Mouse (Mus musculus) heart, adult 2 months (tissue): ENCODE data around the gene Gpd2. TPM values are rescaled to one million over a fixed set of nuclear protein-coding genes. Genes with fewer than 3 reads are reported as not detected.

Experiments used
- DNase-seq, 2 experiments: peaks; one replicate each; pipeline ENCODE4 v3.0.0; 2021
- H3K27ac ChIP-seq: fragments of 200-600 bp; 2 replicates; pipeline ENCODE4 v1.8.1; 2022
- H3K27me3 ChIP-seq: fragments of 200-500 bp; 2 replicates; pipeline ENCODE4 v1.6.1; 2012; ENCODE audit warnings: mild to moderate bottlenecking, low read length, inconsistent platforms, mixed read lengths; ENCODE audit not compliant: control insufficient read depth, insufficient read depth
- H3K36me3 ChIP-seq: fragments of 200-500 bp; 2 replicates; pipeline ENCODE4 v1.6.1; 2012; ENCODE audit warnings: low read length, inconsistent platforms; ENCODE audit not compliant: control insufficient read depth, insufficient read depth
- H3K4me1 ChIP-seq: fragments of 200-500 bp; 2 replicates; pipeline ENCODE4 v1.6.1; 2011; ENCODE audit warnings: low read length; ENCODE audit not compliant: control insufficient read depth, insufficient read depth
- H3K4me3 ChIP-seq: fragments of 200-600 bp; 2 replicates; pipeline ENCODE4 v1.8.1; 2022
- H3K79me2 ChIP-seq: fragments of 200-500 bp; replicated peaks from 2 replicates; pipeline ENCODE4 v1.6.1; 2012; ENCODE audit warnings: mild to moderate bottlenecking, inconsistent platforms, low read length, moderate library complexity, mixed read lengths; ENCODE audit not compliant: control insufficient read depth, insufficient read depth
- H3K9ac ChIP-seq: fragments of 200-500 bp; 2 replicates; pipeline ENCODE4 v1.6.1; 2012; ENCODE audit warnings: low read depth, mild to moderate bottlenecking, control low read depth, inconsistent platforms, low read length, mixed read lengths
- CTCF ChIP-seq: fragments of 200-600 bp; IDR thresholded peaks from 2 replicates; pipeline ENCODE4 v1.8.1; 2022; ENCODE audit warnings: antibody characterized with exemption, mild to moderate bottlenecking, moderate library complexity
- EP300 ChIP-seq: fragments of 200-500 bp; IDR thresholded peaks from 2 replicates; pipeline ENCODE4 v1.6.1; 2011; ENCODE audit warnings: low read depth, low read length, control low read depth; ENCODE audit not compliant: insufficient read depth
- POLR2A ChIP-seq: fragments of 200-500 bp; IDR thresholded peaks from 2 replicates; pipeline ENCODE4 v1.6.1; 2011; ENCODE audit warnings: mild to moderate bottlenecking, low read depth, low read length, control low read depth; ENCODE audit not compliant: insufficient read depth
- WGBS: fragments of 180-500 bp; shearing (Covaris S2); methylation state at CpG from one replicate; pipeline ENCODE4 v1.1.7; 2018; 5-methylcytosine and 5-hydroxymethylcytosine counted together
- intact Hi-C: fragments of 180-260 bp; cut with DNase I; formaldehyde crosslinking; loops from one replicate; pipeline ENCODE4 v1.15.1; 2025
- polyA plus RNA-seq: library from polyadenylated mRNA; depleted of rRNA; stranded (reverse); fragments of >200 nt; gene quantifications from 2 replicates; pipeline ENCODE4 v1.2.3, GENCODE M21; 2012
- total RNA-seq, 2 experiments: library from RNA; stranded (reverse); gene quantifications; 2 replicates each; pipeline ENCODE4 v1.2.3; 2021

The Gpd2 gene
- total and polyA plus RNA-seq, 3 experiments: 8.7 to 16.0 (median 13.1) TPM

DNA sequence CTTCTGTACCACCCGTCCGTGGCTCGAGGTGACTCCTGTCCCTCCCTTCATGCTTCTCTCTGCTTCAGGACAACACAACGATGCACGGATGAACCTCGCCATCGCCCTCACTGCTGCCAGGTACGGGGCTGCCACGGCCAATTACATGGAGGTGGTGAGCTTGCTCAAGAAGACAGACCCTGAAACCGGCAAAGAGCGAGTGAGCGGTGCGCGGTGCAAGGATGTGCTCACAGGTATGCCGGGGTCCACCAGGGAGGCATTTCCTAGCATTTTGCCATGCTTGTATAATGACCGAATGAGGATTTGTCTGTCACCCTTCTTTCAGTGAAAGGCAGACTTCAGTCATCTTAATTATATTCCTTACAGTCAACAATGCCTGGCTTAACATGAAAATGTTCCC lies 101.3 kb downstream of the Gpd2 start:
- 95% methylated on average over 16 of the region's 16 CpGs for WGBS
- Histone ChIP-seq H3K4me1 (no peaks in the 10 kb centered on the region), H3K27ac (no peak overlapping the region), H3K4me3 (no peak overlapping the region), H3K79me2 (no peaks in the 10 kb centered on the region), H3K36me3 (no peaks in the 10 kb centered on the region), H3K9ac (no peak overlapping the region), H3K27me3 (no peaks in the 10 kb centered on the region)
- TF ChIP-seq CTCF (no peak), EP300 (no peak), POLR2A (no peak)
- DNase-seq: no peak
- intact Hi-C loops: no loop called here

DNA sequence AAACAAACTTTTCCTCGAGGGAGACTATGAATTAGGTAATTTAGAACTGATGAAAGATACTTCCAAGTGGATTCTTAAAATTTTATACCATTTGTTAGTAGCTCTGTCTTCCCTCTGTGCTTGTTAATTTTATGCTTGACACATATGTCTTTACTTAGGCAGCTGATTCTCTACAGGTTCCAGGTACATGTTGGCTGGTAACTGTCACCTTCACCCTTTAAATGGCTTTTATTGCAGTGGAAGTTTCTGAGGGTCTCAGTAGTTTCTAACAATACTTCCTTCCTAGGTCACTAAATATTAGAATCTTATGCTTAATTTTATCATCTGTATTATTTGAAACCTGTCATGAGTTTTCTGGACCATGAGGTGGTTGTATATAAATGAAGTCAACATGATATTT lies 105.5 kb downstream of the Gpd2 start:
- Histone ChIP-seq H3K36me3 (no peaks in the 10 kb centered on the region), H3K4me1 (no peaks in the 10 kb centered on the region), H3K27me3 (no peaks in the 10 kb centered on the region), H3K27ac (no peak overlapping the region), H3K4me3 (no peak overlapping the region), H3K9ac (no peak overlapping the region), H3K79me2 (no peaks in the 10 kb centered on the region)
- 61% methylated on average over 1 of the region's 1 CpGs for WGBS
- intact Hi-C loops: no loop called here
- no peak for DNase-seq
- no peak for TF ChIP-seq EP300
- no peak for TF ChIP-seq CTCF
- no peak for TF ChIP-seq POLR2A

DNA sequence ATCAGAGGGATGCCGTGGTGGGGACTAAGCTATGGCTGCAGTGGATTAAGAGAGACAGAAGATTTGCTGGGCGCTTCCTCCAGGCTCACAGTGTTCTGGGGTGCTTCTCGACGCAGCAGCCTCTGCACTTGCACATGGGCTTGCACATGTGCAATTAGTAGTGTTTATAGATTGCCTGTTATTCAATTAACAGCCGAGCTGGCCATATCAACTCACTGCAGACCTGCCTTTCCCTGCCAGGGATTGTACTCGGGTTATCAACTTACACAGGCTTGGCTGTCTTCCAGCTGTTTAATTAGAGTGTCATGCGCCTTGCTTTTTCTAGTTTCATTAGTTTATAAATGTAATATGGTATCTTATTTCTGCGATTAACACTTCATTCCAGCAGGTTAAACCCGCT lies 113.2 kb downstream of the Gpd2 start:
- H3K36me3 ChIP-seq: no peaks in the 10 kb centered on the region; the same call in 1 of the 2 replicates
- no peaks in the 10 kb centered on the region for H3K27me3 ChIP-seq
- H3K4me3 ChIP-seq: no peak overlapping the region
- 28% methylated on average over 9 of the region's 9 CpGs for WGBS
- H3K79me2 ChIP-seq: no peaks in the 10 kb centered on the region
- TF ChIP-seq EP300 (no peak), CTCF (no peak), POLR2A (no peak)
- peak in 1 of 2 experiments; percentile 12 for DNase-seq
- H3K27ac ChIP-seq: no peak overlapping the region
- intact Hi-C loops: no loop called here
- no peak overlapping the region for H3K9ac ChIP-seq
- H3K4me1 ChIP-seq: peaks cover 2% of the 10 kb centered on the region

DNA sequence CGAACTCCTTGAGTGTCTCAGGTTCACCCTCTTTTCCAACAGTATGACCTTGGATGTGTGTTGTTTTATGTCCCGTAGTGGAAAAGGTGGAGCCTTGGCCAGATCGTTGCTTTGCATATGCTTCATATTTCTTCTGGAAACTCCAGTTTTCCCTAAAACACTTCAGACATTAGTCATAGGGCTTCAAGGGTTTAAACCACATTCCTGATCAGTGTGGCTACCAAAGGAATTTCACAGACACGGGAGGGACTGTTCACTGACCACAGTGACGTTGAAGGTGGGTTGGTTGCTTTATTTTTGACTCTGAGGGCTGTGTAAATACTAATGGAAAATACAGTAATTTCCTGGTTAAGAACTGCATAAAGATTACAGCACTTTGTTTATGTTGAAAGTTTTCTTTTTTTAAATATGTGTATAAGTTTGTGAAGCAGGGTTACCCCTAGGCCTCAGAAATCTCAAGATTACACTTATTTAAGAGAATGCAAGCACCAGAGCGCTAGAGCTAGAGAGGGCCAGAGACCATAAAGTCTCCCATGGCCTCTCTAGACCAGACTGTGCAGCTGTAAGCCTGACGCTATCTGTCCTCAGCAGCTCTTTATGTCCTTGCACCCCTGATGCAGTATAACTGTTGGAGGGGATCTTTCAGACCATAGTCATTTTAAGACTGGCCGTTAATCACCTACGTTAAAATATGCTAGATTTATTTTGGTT lies 116.4 kb downstream of the Gpd2 start:
- H3K27me3 ChIP-seq: no peaks in the 10 kb centered on the region
- DNase-seq: no peak
- TF ChIP-seq EP300 (no peak), POLR2A (no peak), CTCF (no peak)
- no peak overlapping the region for H3K9ac ChIP-seq
- 79% methylated on average over 9 of the region's 9 CpGs for WGBS
- H3K79me2 ChIP-seq: no peaks in the 10 kb centered on the region
- peaks cover 2% of the 10 kb centered on the region for H3K4me1 ChIP-seq
- H3K4me3 ChIP-seq: no peak overlapping the region
- intact Hi-C loops: no loop called here
- peaks cover 2% of the 10 kb centered on the region for H3K36me3 ChIP-seq
- no peak overlapping the region for H3K27ac ChIP-seq

DNA sequence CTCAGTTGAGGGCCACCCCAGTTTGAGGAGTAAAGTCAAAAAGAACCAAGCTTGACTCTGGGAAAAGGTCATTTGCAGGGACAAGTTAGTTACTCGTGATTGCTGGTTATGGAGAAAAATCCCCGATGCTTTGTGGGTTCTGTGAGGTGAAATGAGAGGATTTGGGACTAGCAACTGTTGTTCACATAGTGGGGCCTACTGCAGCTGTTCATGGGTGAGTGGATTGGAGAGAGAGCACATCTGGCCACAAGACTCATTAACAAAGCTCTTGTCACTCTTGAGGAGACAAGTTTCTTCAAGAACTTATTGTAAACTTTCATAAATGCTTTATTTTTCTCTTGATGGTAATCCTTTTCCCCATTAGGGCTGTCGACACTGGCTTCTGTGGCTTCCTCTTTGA lies 117.4 kb downstream of the Gpd2 start:
- H3K27ac ChIP-seq: no peak overlapping the region
- no peak for DNase-seq
- H3K27me3 ChIP-seq: no peaks in the 10 kb centered on the region
- H3K4me3 ChIP-seq: no peak overlapping the region
- peaks cover 2% of the 10 kb centered on the region for H3K36me3 ChIP-seq
- TF ChIP-seq POLR2A (no peak), EP300 (no peak), CTCF (no peak)
- H3K79me2 ChIP-seq: no peaks in the 10 kb centered on the region
- no peak overlapping the region for H3K9ac ChIP-seq
- H3K4me1 ChIP-seq: peaks cover 2% of the 10 kb centered on the region
- WGBS: 73% methylated on average over 3 of the region's 3 CpGs
- intact Hi-C loops: no loop called here

DNA sequence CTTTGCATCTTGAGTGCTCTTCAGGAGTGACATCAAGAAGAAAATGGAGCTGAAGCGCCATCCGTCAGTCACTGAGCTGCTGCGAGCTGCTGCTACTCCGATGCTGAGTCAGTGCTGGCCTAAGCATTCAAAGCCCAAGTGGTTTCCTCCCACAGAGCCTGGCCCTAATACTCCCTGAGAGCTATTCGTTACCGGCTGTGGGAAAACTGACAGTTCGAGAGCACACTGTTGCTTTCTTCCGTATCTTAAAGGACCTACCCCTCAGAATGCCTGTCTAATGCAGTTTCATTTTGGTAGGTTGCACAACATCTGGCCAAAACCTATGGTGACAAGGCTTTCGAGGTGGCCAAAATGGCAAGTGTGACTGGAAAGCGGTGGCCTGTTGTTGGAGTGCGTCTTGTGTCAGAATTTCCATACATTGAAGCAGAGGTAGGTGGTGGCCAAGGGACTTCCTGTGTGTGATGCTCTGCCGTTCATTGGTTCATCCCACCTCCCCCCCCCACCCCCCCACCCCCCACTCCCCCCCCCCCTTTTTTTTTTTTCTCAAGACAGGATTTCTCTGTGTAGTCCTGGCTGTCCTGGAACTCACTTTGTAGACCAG lies 118.9 kb downstream of the Gpd2 start:
- no peak overlapping the region for H3K4me3 ChIP-seq
- H3K9ac ChIP-seq: no peak overlapping the region
- H3K79me2 ChIP-seq: no peaks in the 10 kb centered on the region
- WGBS: 80% methylated on average over 12 of the region's 12 CpGs
- H3K36me3 ChIP-seq: peaks cover 2% of the 10 kb centered on the region; the same call in 1 of the 2 replicates
- no peaks in the 10 kb centered on the region for H3K27me3 ChIP-seq
- no peak overlapping the region for H3K27ac ChIP-seq
- no peak for TF ChIP-seq POLR2A
- TF ChIP-seq CTCF: no peak
- no peak for DNase-seq
- H3K4me1 ChIP-seq: no peaks in the 10 kb centered on the region
- intact Hi-C loops: no loop called here
